Mouse (Mus musculus): ENCODE measurements at regions not wholly inside any gene's neighbourhood (a gene's known extent, or its start where the extent isn't known, plus 50 kb on each side); places are given as distances from the start of the nearest gene placed in this dataset.

- Histone ChIP-seq H3K36me3 (ENCODE audit: control insufficient read depth, insufficient read depth, low read length) (no peaks in the 10 kb centered on the region), H3K4me2 (ENCODE audit: low read depth, low read length) (no peak overlapping the region), H3K9ac (ENCODE audit: low read depth, low read length) (no peak overlapping the region), H3K9me3 (ENCODE audit: control insufficient read depth, low read length) (no peaks in the 10 kb centered on the region), H3K27me3 (replicated peaks; ENCODE audit: control insufficient read depth, insufficient read depth, low read length) (no peaks in the 10 kb centered on the region), H3K4me3 (ENCODE audit: low read length) (no peak overlapping the region), H3K27ac (ENCODE audit: low read length) (no peak overlapping the region), H3K4me1 (ENCODE audit: control insufficient read depth, insufficient read depth, low read length) (no peaks in the 10 kb centered on the region)
- no peak for ATAC-seq
- whole genome bisulfite sequencing: 82% methylated on average over 6 of the region's 6 CpGs
Measured at GRCm38 (mm10) chr12:110061961-110062360, 216.9 kb upstream of the Dio3 start.

- WGBS: 39% methylated on average over 8 of the region's 8 CpGs
- Histone ChIP-seq H3K4me1 (ENCODE audit: control insufficient read depth, insufficient read depth, low read length) (no peaks in the 10 kb centered on the region), H3K27me3 (replicated peaks; ENCODE audit: control insufficient read depth, insufficient read depth, low read length) (no peaks in the 10 kb centered on the region), H3K9ac (ENCODE audit: low read depth, low read length) (no peak overlapping the region), H3K36me3 (ENCODE audit: control insufficient read depth, insufficient read depth, low read length) (no peaks in the 10 kb centered on the region), H3K4me3 (ENCODE audit: low read length) (no peak overlapping the region), H3K9me3 (ENCODE audit: control insufficient read depth, low read length) (no peaks in the 10 kb centered on the region), H3K27ac (ENCODE audit: low read length) (no peak overlapping the region), H3K4me2 (ENCODE audit: low read depth, low read length) (no peak overlapping the region)
- no peak for ATAC-seq
Measured at GRCm38 (mm10) chr12:110063013-110063412, 215.9 kb upstream of the Dio3 start.

GRCm38 (mm10) chr12:110066361-110066885 lies 212.4 kb upstream of the Dio3 start:
- Histone ChIP-seq H3K9ac (ENCODE audit: low read depth, low read length) (no peak overlapping the region), H3K27ac (ENCODE audit: low read length) (no peak overlapping the region), H3K36me3 (ENCODE audit: control insufficient read depth, insufficient read depth, low read length) (no peaks in the 10 kb centered on the region), H3K4me1 (ENCODE audit: control insufficient read depth, insufficient read depth, low read length) (no peaks in the 10 kb centered on the region), H3K27me3 (replicated peaks; ENCODE audit: control insufficient read depth, insufficient read depth, low read length) (no peaks in the 10 kb centered on the region), H3K9me3 (ENCODE audit: control insufficient read depth, low read length) (no peaks in the 10 kb centered on the region), H3K4me3 (ENCODE audit: low read length) (no peak overlapping the region), H3K4me2 (ENCODE audit: low read depth, low read length) (no peak overlapping the region)
- no peak for ATAC-seq
- WGBS: 77% methylated on average over 4 of the region's 4 CpGs

GRCm38 (mm10) chr12:110070506-110070905 lies 208.4 kb upstream of the Dio3 start:
- H3K9ac ChIP-seq (ENCODE audit: low read depth, low read length): no peak overlapping the region
- ATAC-seq: no peak
- 85% methylated on average over 6 of the region's 6 CpGs for WGBS
- no peaks in the 10 kb centered on the region for H3K4me1 ChIP-seq (ENCODE audit: control insufficient read depth, insufficient read depth, low read length)
- H3K27me3 ChIP-seq (replicated peaks; ENCODE audit: control insufficient read depth, insufficient read depth, low read length): no peaks in the 10 kb centered on the region
- H3K9me3 ChIP-seq (ENCODE audit: control insufficient read depth, low read length): no peaks in the 10 kb centered on the region
- no peaks in the 10 kb centered on the region for H3K36me3 ChIP-seq (ENCODE audit: control insufficient read depth, insufficient read depth, low read length)
- no peak overlapping the region for H3K4me3 ChIP-seq (ENCODE audit: low read length)
- no peak overlapping the region for H3K4me2 ChIP-seq (ENCODE audit: low read depth, low read length)
- no peak overlapping the region for H3K27ac ChIP-seq (ENCODE audit: low read length)

GRCm38 (mm10) chr12:110071823-110072222 lies 207.0 kb upstream of the Dio3 start:
- Histone ChIP-seq H3K27me3 (replicated peaks; ENCODE audit: control insufficient read depth, insufficient read depth, low read length) (no peaks in the 10 kb centered on the region), H3K9ac (ENCODE audit: low read depth, low read length) (no peak overlapping the region), H3K27ac (ENCODE audit: low read length) (no peak overlapping the region), H3K36me3 (ENCODE audit: control insufficient read depth, insufficient read depth, low read length) (no peaks in the 10 kb centered on the region), H3K4me1 (ENCODE audit: control insufficient read depth, insufficient read depth, low read length) (no peaks in the 10 kb centered on the region), H3K9me3 (ENCODE audit: control insufficient read depth, low read length) (no peaks in the 10 kb centered on the region), H3K4me2 (ENCODE audit: low read depth, low read length) (no peak overlapping the region), H3K4me3 (ENCODE audit: low read length) (no peak overlapping the region)
- 64% methylated on average over 4 of the region's 4 CpGs for WGBS
- ATAC-seq: no peak

GRCm38 (mm10) chr12:110074921-110075320 lies 203.9 kb upstream of the Dio3 start:
- H3K27me3 ChIP-seq (replicated peaks; ENCODE audit: control insufficient read depth, insufficient read depth, low read length): no peaks in the 10 kb centered on the region
- H3K4me1 ChIP-seq (ENCODE audit: control insufficient read depth, insufficient read depth, low read length): no peaks in the 10 kb centered on the region
- 69% methylated on average over 8 of the region's 8 CpGs for WGBS
- no peak overlapping the region for H3K27ac ChIP-seq (ENCODE audit: low read length)
- no peaks in the 10 kb centered on the region for H3K36me3 ChIP-seq (ENCODE audit: control insufficient read depth, insufficient read depth, low read length)
- no peak overlapping the region for H3K9ac ChIP-seq (ENCODE audit: low read depth, low read length)
- H3K4me3 ChIP-seq (ENCODE audit: low read length): no peak overlapping the region
- no peak for ATAC-seq
- no peak overlapping the region for H3K4me2 ChIP-seq (ENCODE audit: low read depth, low read length)
- H3K9me3 ChIP-seq (ENCODE audit: control insufficient read depth, low read length): no peaks in the 10 kb centered on the region

- H3K36me3 ChIP-seq (ENCODE audit: control insufficient read depth, insufficient read depth, low read length): no peaks in the 10 kb centered on the region
- H3K27ac ChIP-seq (ENCODE audit: low read length): no peak overlapping the region
- no peaks in the 10 kb centered on the region for H3K4me1 ChIP-seq (ENCODE audit: control insufficient read depth, insufficient read depth, low read length)
- no peak overlapping the region for H3K4me2 ChIP-seq (ENCODE audit: low read depth, low read length)
- ATAC-seq: no peak
- no peaks in the 10 kb centered on the region for H3K9me3 ChIP-seq (ENCODE audit: control insufficient read depth, low read length)
- H3K27me3 ChIP-seq (replicated peaks; ENCODE audit: control insufficient read depth, insufficient read depth, low read length): no peaks in the 10 kb centered on the region
- 50% methylated on average over 6 of the region's 6 CpGs for WGBS
- no peak overlapping the region for H3K9ac ChIP-seq (ENCODE audit: low read depth, low read length)
- no peak overlapping the region for H3K4me3 ChIP-seq (ENCODE audit: low read length)
Measured at GRCm38 (mm10) chr12:110077211-110077884, 201.5 kb upstream of the Dio3 start.

- no peak overlapping the region for H3K4me3 ChIP-seq (ENCODE audit: low read length)
- 58% methylated on average over 13 of the region's 13 CpGs for WGBS
- H3K4me2 ChIP-seq (ENCODE audit: low read depth, low read length): no peak overlapping the region
- no peaks in the 10 kb centered on the region for H3K36me3 ChIP-seq (ENCODE audit: control insufficient read depth, insufficient read depth, low read length)
- no peak for ATAC-seq
- no peaks in the 10 kb centered on the region for H3K4me1 ChIP-seq (ENCODE audit: control insufficient read depth, insufficient read depth, low read length)
- no peaks in the 10 kb centered on the region for H3K27me3 ChIP-seq (replicated peaks; ENCODE audit: control insufficient read depth, insufficient read depth, low read length)
- no peaks in the 10 kb centered on the region for H3K9me3 ChIP-seq (ENCODE audit: control insufficient read depth, low read length)
- no peak overlapping the region for H3K9ac ChIP-seq (ENCODE audit: low read depth, low read length)
- no peak overlapping the region for H3K27ac ChIP-seq (ENCODE audit: low read length)
Measured at GRCm38 (mm10) chr12:110078081-110078505, 200.8 kb upstream of the Dio3 start.

GRCm38 (mm10) chr12:110081831-110082615 lies 196.8 kb upstream of the Dio3 start:
- Histone ChIP-seq H3K9me3 (ENCODE audit: control insufficient read depth, low read length) (no peaks in the 10 kb centered on the region), H3K4me1 (ENCODE audit: control insufficient read depth, insufficient read depth, low read length) (no peaks in the 10 kb centered on the region), H3K36me3 (ENCODE audit: control insufficient read depth, insufficient read depth, low read length) (no peaks in the 10 kb centered on the region), H3K9ac (ENCODE audit: low read depth, low read length) (no peak overlapping the region), H3K4me3 (ENCODE audit: low read length) (no peak overlapping the region), H3K27me3 (replicated peaks; ENCODE audit: control insufficient read depth, insufficient read depth, low read length) (no peaks in the 10 kb centered on the region), H3K4me2 (ENCODE audit: low read depth, low read length) (no peak overlapping the region), H3K27ac (ENCODE audit: low read length) (no peak overlapping the region)
- WGBS: 89% methylated on average over 3 of the region's 3 CpGs
- no peak for ATAC-seq

Measured in intestine, embryonic 16.5 days (tissue).